Mouse (Mus musculus) hindbrain, embryonic 12.5 days (tissue): ENCODE data around the gene Abtb2. TPM values are rescaled to one million over a fixed set of nuclear protein-coding genes. Genes with fewer than 3 reads are reported as not detected.

Experiments used
- ATAC-seq: fragments of 200-750 bp; cut with Nextera tagmentation; 2 replicates; pipeline ENCODE4 v1.8.0; 2017; ENCODE audit warnings: moderate TSS enrichment; ENCODE audit not compliant: low FRiP score
- H3K27ac ChIP-seq: fragments of 300-500 bp; sonication (generic); 2 replicates; pipeline ENCODE4 v1.5.1; 2016; ENCODE audit warnings: mild to moderate bottlenecking
- H3K27me3 ChIP-seq: fragments of 300-500 bp; sonication (generic); 2 replicates; pipeline ENCODE4 v1.6.1; 2016; ENCODE audit warnings: mild to moderate bottlenecking
- H3K36me3 ChIP-seq: fragments of 300-500 bp; sonication (generic); 2 replicates; pipeline ENCODE4 v1.6.1; 2016; ENCODE audit warnings: mild to moderate bottlenecking
- H3K4me1 ChIP-seq: fragments of 300-500 bp; sonication (generic); 2 replicates; pipeline ENCODE4 v1.6.1; 2016
- H3K4me2 ChIP-seq: fragments of 300-500 bp; sonication (generic); replicated peaks from 2 replicates; pipeline ENCODE4 v1.6.1; 2016; ENCODE audit warnings: mild to moderate bottlenecking
- H3K4me3 ChIP-seq: fragments of 300-500 bp; sonication (generic); 2 replicates; pipeline ENCODE4 v1.5.1; 2016; ENCODE audit warnings: mild to moderate bottlenecking
- H3K9ac ChIP-seq: fragments of 300-500 bp; sonication (generic); 2 replicates; pipeline ENCODE4 v1.6.1; 2016; ENCODE audit warnings: mild to moderate bottlenecking, moderate library complexity
- H3K9me3 ChIP-seq: fragments of 300-500 bp; sonication (generic); replicated peaks from 2 replicates; pipeline ENCODE4 v1.6.1; 2016; ENCODE audit warnings: mild to moderate bottlenecking
- WGBS: fragments of 180-500 bp; shearing (Covaris S2); methylation state at CpG from one replicate; pipeline ENCODE4 v1.1.7; 2016; 5-methylcytosine and 5-hydroxymethylcytosine counted together
- polyA plus RNA-seq: library from polyadenylated mRNA; unstranded; fragments of >200 nt; fragmentation: Nextera tagmentation; extraction: Ambion mirVana; gene quantifications from 2 replicates; pipeline ENCODE4 v1.2.1, GENCODE M21; 2016

Abtb2 gene
- polyA plus RNA-seq, 1 experiment from 2014 or later, result 27.3 TPM

DNA sequence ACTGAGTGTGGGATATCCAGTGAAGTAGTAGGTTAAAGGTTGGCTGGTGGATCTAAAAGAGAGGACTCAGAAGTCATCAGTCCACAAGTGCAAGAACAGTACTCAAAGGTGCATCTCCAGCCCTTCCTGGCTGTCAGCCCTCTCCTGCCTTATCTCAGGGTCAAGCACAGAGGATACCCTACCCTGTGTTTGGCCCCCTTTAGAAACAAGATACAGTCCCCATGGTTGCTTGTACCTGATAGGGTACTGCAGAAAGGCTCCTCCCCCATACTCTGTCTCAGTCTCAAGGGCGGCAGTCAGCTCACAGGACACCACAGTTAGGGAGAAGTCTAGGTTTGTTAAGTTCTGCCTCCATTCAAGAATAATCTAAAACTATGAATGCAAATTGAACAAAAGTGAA lies 37.8 kb downstream of the Abtb2 start:
- Histone ChIP-seq H3K4me2 (no peak overlapping the region), H3K9me3 (no peaks in the 10 kb centered on the region), H3K27ac (no peak overlapping the region), H3K4me1 (peaks cover 26% of the 10 kb centered on the region), H3K27me3 (no peaks in the 10 kb centered on the region), H3K36me3 (no peaks in the 10 kb centered on the region), H3K9ac (no peak overlapping the region), H3K4me3 (no peak overlapping the region)
- no peak for ATAC-seq
- WGBS, result 61% methylated on average over 1 of the region's 1 CpGs

DNA sequence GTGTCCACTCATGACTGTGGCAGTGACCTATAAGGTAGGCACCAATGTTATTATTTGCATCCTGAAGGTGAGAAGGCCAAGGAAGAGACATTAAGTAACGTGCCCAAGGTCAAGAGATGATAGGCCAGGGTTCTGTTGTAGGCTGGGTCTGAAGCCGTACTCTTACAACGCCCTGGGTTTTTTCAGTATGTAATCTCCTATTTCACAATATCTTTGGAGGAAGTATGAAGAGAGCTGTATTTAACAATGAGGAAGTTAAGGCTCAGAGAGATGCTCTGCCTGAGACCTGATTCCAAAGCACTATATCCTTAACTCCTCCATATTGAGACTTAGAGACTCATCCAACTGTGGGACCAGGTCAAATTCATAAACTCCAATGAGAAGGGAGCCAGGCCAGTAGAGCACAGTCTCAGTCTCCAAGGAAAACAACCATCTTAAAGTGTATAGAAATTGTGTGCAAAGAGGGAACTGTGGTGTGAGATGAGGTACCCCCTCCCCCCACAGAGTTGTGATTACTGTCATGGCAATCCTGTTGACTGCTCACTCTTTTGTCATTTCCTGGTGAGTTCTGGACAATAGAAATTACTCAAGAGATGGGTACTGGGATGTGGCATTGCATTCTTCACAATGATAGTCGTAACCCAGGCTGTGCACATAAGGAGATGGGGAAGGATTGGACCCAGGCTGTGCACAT lies 39.8 kb downstream of the Abtb2 start:
- Histone ChIP-seq H3K4me2 (no peak overlapping the region), H3K36me3 (no peaks in the 10 kb centered on the region), H3K27me3 (no peaks in the 10 kb centered on the region), H3K4me1 (peaks cover 14% of the 10 kb centered on the region), H3K27ac (no peak overlapping the region), H3K9me3 (no peaks in the 10 kb centered on the region), H3K4me3 (no peak overlapping the region), H3K9ac (no peak overlapping the region)
- WGBS, result 89% methylated on average over 4 of the region's 4 CpGs
- ATAC-seq, result no peak

DNA sequence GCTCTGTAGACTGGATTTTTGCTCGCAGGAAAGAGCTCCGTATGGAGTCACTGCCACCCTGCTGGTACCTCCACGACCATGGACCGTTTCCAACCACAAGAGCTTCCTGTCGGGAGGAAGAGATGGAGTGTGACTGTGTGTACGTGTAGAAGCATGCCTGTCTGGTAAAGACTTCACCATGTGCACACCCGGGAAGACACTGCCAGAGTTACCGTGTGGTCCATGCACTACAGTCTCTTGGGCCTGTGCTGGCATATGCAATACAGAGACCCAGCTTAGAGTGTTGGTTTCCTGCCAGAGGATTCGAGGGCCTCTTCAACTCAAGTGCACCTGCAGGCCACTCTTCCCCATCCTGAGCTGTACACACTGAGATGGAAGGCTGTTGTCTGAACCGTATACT lies 41.8 kb downstream of the Abtb2 start:
- H3K27ac ChIP-seq, result no peak overlapping the region
- no peaks in the 10 kb centered on the region for H3K9me3 ChIP-seq
- peaks cover 13% of the 10 kb centered on the region for H3K4me1 ChIP-seq
- no peak overlapping the region for H3K4me2 ChIP-seq
- no peaks in the 10 kb centered on the region for H3K36me3 ChIP-seq
- 82% methylated on average over 10 of the region's 10 CpGs for WGBS
- ATAC-seq, result no peak
- H3K4me3 ChIP-seq, result no peak overlapping the region
- H3K9ac ChIP-seq, result no peak overlapping the region
- H3K27me3 ChIP-seq, result no peaks in the 10 kb centered on the region

DNA sequence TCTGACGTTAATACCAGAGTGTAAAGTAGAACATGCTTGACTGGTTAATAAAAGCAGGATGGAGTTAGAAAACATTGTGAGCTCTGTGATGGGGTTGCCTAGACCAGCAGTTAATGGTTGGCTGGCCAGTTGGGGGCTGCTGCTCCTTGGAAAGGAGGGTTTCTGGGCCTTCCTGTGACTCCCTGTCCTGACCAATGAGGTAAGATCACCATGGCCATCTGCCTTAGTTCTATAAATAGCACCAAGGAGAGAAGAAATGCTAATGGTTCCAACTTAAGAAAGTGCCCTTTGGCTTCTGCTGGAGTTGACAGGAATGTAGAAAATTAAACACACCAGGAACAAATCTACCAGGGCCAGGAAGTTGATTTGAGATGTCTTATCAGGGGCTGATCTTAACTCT lies 42.8 kb downstream of the Abtb2 start:
- no peak overlapping the region for H3K9ac ChIP-seq
- WGBS, result 59% methylated on average over 1 of the region's 1 CpGs
- no peak overlapping the region for H3K27ac ChIP-seq
- no peaks in the 10 kb centered on the region for H3K9me3 ChIP-seq
- no peak for ATAC-seq
- H3K27me3 ChIP-seq, result no peaks in the 10 kb centered on the region
- no peaks in the 10 kb centered on the region for H3K36me3 ChIP-seq
- H3K4me3 ChIP-seq, result no peak overlapping the region
- peaks cover 13% of the 10 kb centered on the region for H3K4me1 ChIP-seq
- no peak overlapping the region for H3K4me2 ChIP-seq

DNA sequence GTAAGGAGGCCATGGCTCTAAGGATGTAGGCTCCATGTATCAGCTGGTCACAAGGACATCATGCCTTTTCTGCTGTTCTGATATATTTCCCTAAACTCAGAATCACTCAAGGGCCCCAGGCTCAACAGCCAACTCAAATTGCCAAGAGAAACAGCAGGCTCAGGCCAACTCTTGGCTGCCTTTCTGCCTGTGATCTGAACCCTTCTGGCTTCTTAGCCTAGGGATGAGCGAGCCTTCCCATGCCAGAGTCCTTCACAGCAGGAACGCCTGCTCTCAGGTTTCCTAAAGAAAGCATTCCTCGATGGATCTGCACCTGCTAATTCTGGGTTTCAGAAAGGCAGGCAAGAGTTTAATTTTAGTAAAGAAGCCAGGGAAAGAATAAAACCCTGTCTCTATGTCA lies 43.4 kb downstream of the Abtb2 start:
- no peak for ATAC-seq
- Histone ChIP-seq H3K27ac (no peak overlapping the region), H3K36me3 (no peaks in the 10 kb centered on the region), H3K9me3 (no peaks in the 10 kb centered on the region), H3K4me3 (no peak overlapping the region), H3K4me1 (peaks cover 13% of the 10 kb centered on the region), H3K9ac (no peak overlapping the region), H3K4me2 (no peak overlapping the region), H3K27me3 (no peaks in the 10 kb centered on the region)
- WGBS, result 41% methylated on average over 3 of the region's 3 CpGs

DNA sequence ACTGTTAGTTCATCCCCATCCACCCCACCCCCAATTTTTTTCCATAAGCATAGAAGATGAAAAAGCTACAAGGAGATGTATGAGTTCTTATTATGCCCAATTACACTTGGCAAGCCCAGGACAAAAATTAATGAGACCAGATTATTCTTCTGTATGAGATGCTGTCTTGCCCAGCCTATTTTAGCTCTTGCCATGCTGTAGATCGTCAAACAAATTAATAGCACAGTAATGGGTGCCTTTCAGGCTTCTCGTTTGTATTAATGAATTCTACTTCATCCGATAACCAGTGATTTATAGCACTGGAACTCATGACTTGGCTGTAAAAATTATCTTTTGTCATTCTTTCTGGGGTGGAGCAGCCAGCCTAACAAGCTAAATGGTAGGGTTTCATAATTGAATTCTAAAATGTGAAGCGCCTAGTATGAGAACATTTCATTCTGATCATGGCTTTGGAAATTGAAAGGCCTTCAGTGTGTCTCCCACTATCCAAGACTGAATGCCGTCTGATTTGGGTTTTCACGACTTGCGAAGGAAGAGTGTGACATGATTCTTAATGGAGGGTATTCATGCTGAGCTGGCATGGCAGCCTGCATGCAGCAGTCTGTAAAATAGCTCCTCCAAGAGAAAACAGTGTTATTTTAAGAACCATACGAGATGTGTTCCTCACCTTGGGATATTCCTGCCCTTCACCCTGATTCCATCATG lies 44.9 kb downstream of the Abtb2 start:
- H3K4me1 ChIP-seq, result peaks cover 13% of the 10 kb centered on the region
- WGBS, result 65% methylated on average over 8 of the region's 8 CpGs
- H3K4me2 ChIP-seq, result no peak overlapping the region
- H3K4me3 ChIP-seq, result no peak overlapping the region
- H3K27me3 ChIP-seq, result no peaks in the 10 kb centered on the region
- H3K27ac ChIP-seq, result 0 out of 2 replicates have a peak overlapping the region, but pooled peaks have one; percentile 23
- no peak overlapping the region for H3K9ac ChIP-seq
- H3K36me3 ChIP-seq, result no peaks in the 10 kb centered on the region
- no peaks in the 10 kb centered on the region for H3K9me3 ChIP-seq
- ATAC-seq, result no peak

DNA sequence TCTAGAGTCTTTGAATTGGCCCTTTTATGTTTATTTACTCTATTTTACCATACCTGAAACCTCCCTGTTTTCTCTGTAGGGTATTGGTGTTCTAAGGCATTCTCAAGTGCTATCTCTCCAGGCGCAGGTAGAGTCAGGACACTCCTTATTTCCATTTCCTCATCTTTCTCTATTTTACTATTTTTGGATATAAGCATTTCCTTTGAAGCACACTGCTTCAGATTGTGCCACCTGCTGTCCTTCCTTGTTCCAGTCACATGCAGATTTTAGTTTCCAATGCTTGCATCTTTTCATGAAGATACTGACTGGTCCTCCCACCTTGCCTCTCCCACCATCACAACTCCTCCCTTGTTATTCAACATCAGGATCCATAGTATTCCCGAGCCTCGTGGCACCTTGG lies 47.8 kb downstream of the Abtb2 start:
- peaks cover 17% of the 10 kb centered on the region for H3K4me1 ChIP-seq
- H3K9ac ChIP-seq, result no peak overlapping the region
- no peak for ATAC-seq
- H3K27me3 ChIP-seq, result no peaks in the 10 kb centered on the region
- H3K27ac ChIP-seq, result no peak overlapping the region
- H3K4me3 ChIP-seq, result no peak overlapping the region
- no peak overlapping the region for H3K4me2 ChIP-seq
- WGBS, result 65% methylated on average over 3 of the region's 3 CpGs
- H3K9me3 ChIP-seq, result no peaks in the 10 kb centered on the region
- H3K36me3 ChIP-seq, result no peaks in the 10 kb centered on the region

DNA sequence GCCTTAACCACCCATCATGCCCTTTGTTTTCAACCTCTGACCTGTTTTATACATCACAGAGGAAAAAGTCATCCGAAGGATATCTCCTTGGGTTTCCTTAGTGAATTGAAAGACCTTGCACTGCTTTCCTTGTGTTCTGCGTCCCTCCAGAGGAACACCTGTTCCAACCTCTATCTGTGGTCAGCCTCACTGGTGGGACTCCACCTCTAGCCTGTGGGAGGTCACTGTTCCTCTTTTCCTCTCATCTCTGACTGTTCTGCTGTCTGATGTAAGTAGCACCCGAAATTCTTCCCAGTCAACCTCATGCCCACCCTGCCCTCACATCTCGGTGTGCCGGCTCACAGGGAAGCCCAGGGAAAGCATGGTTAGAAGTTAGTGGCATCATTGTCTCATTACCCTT lies 48.9 kb downstream of the Abtb2 start:
- Histone ChIP-seq H3K9ac (no peak overlapping the region), H3K4me2 (no peak overlapping the region), H3K27ac (no peak overlapping the region), H3K4me1 (peaks cover 11% of the 10 kb centered on the region; the same call in 1 of the 2 replicates), H3K4me3 (no peak overlapping the region), H3K36me3 (no peaks in the 10 kb centered on the region), H3K27me3 (no peaks in the 10 kb centered on the region), H3K9me3 (no peaks in the 10 kb centered on the region)
- no peak for ATAC-seq
- WGBS, result 91% methylated on average over 5 of the region's 5 CpGs

DNA sequence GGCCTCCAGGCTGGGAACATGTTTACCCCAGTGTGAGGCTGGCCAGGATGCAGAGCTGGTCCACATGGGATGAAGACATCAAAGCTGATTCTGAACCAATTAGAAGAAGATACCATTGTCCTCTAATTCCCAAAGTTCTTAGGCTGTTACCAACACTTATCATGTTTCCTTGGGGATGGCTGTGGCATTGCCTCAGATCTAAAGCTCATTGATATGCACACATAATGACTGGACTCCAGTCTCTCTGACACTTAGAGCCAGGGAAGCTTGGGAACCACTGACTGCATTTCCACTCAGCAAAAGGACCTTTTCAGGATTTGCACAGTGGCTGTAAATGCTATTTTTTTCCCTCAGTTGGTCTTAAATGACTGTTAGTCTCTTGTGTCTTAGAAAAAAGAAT lies 52.3 kb downstream of the Abtb2 start:
- H3K9me3 ChIP-seq, result no peaks in the 10 kb centered on the region
- H3K9ac ChIP-seq, result no peak overlapping the region
- no peaks in the 10 kb centered on the region for H3K27me3 ChIP-seq
- H3K4me1 ChIP-seq, result peaks cover 19% of the 10 kb centered on the region
- no peak overlapping the region for H3K4me2 ChIP-seq
- H3K4me3 ChIP-seq, result no peak overlapping the region
- no peak overlapping the region for H3K27ac ChIP-seq
- H3K36me3 ChIP-seq, result no peaks in the 10 kb centered on the region
- ATAC-seq, result no peak

DNA sequence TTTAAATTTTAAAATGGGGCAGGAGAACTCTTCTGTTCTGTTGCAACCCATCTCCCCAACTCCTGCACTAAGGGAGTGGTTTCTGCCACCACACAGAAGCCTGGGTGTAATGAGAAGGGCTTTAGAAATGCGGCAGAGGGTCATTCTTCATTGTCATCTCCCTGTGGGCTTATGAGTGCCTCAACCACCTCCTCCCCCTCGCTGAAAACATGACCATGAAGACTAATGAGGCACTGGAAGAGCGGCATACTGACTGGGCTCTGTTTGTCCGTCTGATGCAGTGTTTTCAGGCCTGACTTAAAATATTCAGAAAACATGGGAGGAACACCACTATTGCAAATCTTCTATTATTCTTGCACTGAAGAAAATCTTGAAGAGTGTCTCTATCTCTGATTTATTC lies 56.8 kb downstream of the Abtb2 start:
- Histone ChIP-seq H3K4me3 (no peak overlapping the region), H3K9me3 (no peaks in the 10 kb centered on the region), H3K4me1 (peaks cover 49% of the 10 kb centered on the region), H3K9ac (no peak overlapping the region), H3K36me3 (no peaks in the 10 kb centered on the region), H3K4me2 (no peak overlapping the region), H3K27me3 (no peaks in the 10 kb centered on the region), H3K27ac (peak overlapping the region; percentile 19; the same call in 1 of the 2 replicates)
- no peak for ATAC-seq
- 30% methylated on average over 4 of the region's 4 CpGs for WGBS

DNA sequence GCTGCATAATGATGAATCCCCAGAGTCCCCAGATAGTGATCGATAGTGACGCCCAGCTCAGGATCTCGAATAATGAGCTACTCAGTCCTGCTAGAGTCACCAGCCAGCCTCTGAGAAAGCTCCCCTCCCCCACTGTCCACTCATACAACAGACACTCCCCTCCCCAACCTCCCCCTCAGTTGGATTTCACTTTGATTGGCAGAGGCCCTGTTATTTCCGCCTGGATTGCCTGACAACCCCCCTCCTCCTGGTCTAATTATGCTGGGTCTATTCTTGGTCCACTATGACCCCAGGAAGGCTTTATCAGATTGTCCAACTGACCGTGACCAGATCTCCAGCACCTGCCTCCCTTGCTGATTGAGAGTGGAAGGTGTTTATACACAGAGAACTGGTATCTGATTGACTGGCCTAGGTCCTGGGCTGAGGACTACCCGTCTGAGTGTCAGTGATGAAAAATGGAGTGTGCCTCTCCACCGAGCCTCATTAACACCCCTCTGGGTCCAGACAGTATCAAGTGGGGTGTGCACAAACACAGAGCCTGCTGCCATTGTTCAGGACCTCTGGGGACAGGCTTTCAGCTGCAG lies 59.3 kb downstream of the Abtb2 start:
- Histone ChIP-seq H3K27ac (peak overlapping the region; percentile 89), H3K4me3 (no peak overlapping the region), H3K27me3 (no peaks in the 10 kb centered on the region), H3K9ac (no peak overlapping the region), H3K4me2 (0 out of 2 replicates have a peak overlapping the region, but pooled peaks have one; percentile 15), H3K4me1 (peaks cover 54% of the 10 kb centered on the region), H3K9me3 (no peaks in the 10 kb centered on the region), H3K36me3 (no peaks in the 10 kb centered on the region)
- WGBS, result 7% methylated on average over 7 of the region's 7 CpGs
- ATAC-seq, result peak; percentile 95

DNA sequence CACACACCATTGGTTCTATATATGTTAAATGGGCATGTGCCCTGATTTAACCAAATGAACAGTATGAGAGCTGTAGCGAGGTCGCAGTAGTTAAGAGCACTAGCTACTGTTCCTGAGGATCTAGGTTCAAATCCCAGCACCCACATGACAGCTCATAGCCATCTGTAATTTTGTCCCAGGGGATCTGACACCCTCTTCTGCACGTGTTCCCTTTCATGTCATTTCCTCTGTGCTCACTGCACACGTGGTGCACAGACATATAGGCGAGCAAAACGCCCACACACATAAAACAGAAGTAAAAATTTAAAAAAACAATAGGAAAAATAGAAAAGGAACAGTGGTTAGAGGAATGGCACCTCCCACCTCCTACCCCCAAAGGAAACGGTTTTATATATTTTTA lies 61.0 kb downstream of the Abtb2 start:
- Histone ChIP-seq H3K27ac (0 out of 2 replicates have a peak overlapping the region, but pooled peaks have one; percentile 89), H3K9me3 (no peaks in the 10 kb centered on the region), H3K27me3 (no peaks in the 10 kb centered on the region), H3K4me1 (peaks cover 56% of the 10 kb centered on the region), H3K4me2 (no peak overlapping the region), H3K36me3 (no peaks in the 10 kb centered on the region), H3K4me3 (no peak overlapping the region), H3K9ac (no peak overlapping the region)
- WGBS, result 84% methylated on average over 7 of the region's 7 CpGs
- ATAC-seq, result no peak
